Mouse (Mus musculus) cerebellum, adult 18-20 months (tissue): ENCODE data around the gene Gm49333.

ENCODE experiments used
- DNase-seq, 2 experiments: peaks; one replicate each; pipeline ENCODE4 v3.0.0; 2021

Gm49333 gene

GRCm38 (mm10) chr16:20692241-20692965, 81.0 kb downstream of the Gm49333 start:
- DNase-seq = no peak

DNA sequence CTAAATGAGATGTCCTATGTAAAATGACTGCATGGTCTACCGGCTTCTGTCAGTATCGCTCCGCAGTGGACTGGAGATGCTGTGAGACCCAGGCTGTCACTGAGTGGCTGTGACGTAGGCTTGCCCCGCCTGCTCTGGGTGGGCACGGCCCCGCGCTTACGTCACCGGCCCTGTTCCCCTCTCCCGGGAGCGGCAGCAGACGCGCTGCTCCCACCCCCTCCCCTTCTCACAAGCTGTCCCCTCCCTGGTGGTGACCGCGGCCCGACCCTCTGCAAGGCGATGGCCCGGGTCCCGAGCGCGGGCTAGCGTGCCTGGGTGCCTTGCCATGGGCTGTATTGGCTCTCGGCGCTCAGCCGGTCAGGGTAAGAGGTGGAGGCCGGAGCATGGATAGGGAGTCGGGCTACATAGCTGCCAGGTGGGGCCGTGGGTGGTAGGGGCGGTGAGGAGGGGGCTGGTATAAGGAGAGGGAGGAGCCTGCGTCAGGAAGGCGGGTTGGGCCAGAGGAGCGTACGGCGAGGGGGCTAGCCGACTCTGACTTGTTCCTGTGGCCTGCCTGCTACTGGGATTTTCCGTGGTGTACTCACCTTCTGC, 81.8 kb downstream of the Gm49333 start, which contains the start of gene Fam131a:
TSS of gene Fam131a (plus strand) at position 131 of the 591 bp plus-strand sequence.
- peak; percentile 95 to 98 for DNase-seq

- DNase-seq = peak; percentile 64 to 69
These were observed 83.4 kb downstream of the Gm49333 start for GRCm38 (mm10) chr16:20694781-20695180.
